Mouse (Mus musculus): Measurements from ENCODE around the gene Smad5. TPM values are rescaled to one million over a fixed set of nuclear protein-coding genes. Genes with fewer than 3 reads are reported as not detected.
A peak's percentile ranks its signal among the peaks of the same experiment; 100 is the strongest.

Gene Smad5
- polyA plus RNA-seq, 1 experiment from 2014 or later, result 30.4 TPM

DNA sequence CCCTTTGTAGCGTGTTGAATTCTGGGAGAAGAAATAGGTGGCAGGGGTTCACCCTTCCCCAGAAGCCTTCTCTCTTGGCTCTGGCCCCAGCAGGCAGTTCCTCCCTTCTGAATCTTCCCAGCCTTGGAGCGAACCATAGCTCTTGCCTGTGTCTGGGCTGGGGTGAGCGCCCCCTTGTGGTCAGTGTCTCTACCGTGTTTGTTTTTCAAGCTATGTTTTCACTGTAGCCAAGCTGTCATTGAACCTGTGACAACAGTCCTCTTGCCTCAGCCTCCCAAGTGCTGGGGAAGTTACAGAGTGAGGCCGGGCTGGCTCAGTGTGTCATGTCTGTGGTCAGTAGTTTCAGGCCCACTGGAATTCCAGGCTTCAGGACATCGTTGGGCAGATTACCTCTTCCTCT lies 55.7 kb downstream of the Smad5 start:
- no peaks in the 10 kb centered on the region for H3K9me3 ChIP-seq
- no peak for ATAC-seq (ENCODE audit: insufficient number of reproducible peaks, low FRiP score, low TSS enrichment, low read depth)
- H3K4me2 ChIP-seq, result no peak overlapping the region
- H3K4me1 ChIP-seq, result peaks cover 4% of the 10 kb centered on the region
- 27% methylated on average over 6 of the region's 6 CpGs for WGBS
- H3K27me3 ChIP-seq, result peaks cover 33% of the 10 kb centered on the region
- no peak overlapping the region for H3K9ac ChIP-seq
- no peaks in the 10 kb centered on the region for H3K36me3 ChIP-seq
- H3K27ac ChIP-seq, result no peak overlapping the region
- H3K4me3 ChIP-seq, result no peak overlapping the region

DNA sequence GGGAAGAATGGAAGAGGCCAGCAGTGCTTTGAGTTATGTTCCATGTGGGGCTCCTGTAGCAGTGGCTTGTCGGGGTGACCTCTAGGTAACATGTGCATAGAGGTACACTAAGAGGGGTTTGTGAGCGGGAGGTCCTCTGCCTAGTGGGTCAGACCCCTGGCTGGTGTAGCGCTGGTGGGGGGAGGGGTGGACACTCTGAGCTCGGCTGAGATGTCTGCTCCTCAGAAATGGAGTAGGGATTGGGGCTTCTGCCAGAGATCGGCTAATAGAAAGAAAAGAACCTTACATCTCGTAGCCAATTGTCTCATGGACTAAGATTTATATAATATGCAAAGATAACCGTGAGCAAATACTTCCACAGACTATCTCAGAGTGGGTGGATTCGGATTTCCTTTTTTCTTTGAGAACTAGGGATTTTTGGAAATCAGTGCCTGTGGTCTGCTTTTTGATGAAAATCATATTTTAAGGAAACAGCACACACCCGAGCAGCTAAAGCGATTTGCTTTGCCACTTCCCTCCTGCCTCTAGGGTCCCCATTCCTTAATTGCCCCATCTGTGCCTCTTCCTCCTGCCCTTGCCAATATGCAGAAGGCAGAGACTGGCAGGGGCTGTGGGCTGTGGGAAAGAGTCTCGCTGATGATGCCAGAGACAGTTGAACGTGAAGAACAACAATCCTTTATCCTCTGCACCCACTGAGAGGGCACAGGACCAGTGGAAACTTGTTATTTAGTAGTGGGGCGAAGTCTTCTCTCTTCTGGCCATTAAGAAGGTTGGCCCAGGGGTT lies 59.8 kb downstream of the Smad5 start:
- Histone ChIP-seq H3K4me1 (peaks cover 8% of the 10 kb centered on the region), H3K27me3 (0 out of 2 replicates have a peak, but pooled peaks cover 4% of the 10 kb centered on the region), H3K27ac (no peak overlapping the region), H3K9ac (no peak overlapping the region), H3K4me3 (no peak overlapping the region), H3K36me3 (no peaks in the 10 kb centered on the region), H3K9me3 (no peaks in the 10 kb centered on the region), H3K4me2 (no peak overlapping the region)
- ATAC-seq (ENCODE audit: insufficient number of reproducible peaks, low FRiP score, low TSS enrichment, low read depth), result no peak
- WGBS, result 30% methylated on average over 13 of the region's 13 CpGs

DNA sequence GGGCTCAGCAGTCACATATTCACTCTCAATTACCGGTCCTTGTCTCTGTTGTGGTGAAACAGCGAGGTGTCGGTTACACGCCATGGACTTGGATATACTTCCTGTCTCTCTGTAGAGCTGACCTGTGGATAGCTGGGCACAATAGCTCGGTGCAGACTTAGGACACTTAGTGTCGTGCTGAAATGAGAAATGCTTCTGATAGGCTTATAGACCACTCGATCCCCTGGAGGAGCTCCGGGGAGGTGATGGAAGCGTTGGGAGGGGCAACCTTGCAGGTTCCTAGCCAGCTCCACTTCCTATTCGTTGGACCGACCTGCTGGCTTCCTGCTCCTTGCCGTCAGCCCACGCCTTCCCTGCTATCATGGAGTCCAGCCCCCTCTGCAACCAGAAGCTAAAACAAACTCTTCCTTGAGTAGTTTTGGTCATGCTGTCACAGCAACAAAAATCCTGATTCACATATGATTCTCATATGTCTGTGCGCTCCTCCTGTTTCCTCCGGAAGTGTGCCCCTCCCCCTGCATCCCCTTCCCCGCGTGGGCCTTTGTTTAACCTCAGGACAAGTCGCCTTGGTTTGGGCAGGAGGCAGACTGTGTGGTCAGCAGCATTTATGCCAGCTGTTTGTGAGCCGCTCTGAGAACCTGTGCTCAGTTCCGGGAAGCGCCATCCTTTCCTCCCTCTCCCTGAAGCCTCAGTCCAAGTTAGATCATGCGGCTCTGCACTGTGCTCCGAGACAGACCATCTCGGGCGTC lies 62.6 kb downstream of the Smad5 start:
- Histone ChIP-seq H3K9me3 (no peaks in the 10 kb centered on the region), H3K9ac (no peak overlapping the region), H3K4me2 (peak overlapping the region; percentile 15; the same call in 1 of the 2 replicates), H3K27me3 (0 out of 2 replicates have a peak, but pooled peaks cover 4% of the 10 kb centered on the region), H3K4me1 (peaks cover 10% of the 10 kb centered on the region), H3K36me3 (no peaks in the 10 kb centered on the region), H3K4me3 (no peak overlapping the region), H3K27ac (0 out of 2 replicates have a peak overlapping the region, but pooled peaks have one; percentile 17)
- 39% methylated on average over 25 of the region's 25 CpGs for WGBS
- no peak for ATAC-seq (ENCODE audit: insufficient number of reproducible peaks, low FRiP score, low TSS enrichment, low read depth)

DNA sequence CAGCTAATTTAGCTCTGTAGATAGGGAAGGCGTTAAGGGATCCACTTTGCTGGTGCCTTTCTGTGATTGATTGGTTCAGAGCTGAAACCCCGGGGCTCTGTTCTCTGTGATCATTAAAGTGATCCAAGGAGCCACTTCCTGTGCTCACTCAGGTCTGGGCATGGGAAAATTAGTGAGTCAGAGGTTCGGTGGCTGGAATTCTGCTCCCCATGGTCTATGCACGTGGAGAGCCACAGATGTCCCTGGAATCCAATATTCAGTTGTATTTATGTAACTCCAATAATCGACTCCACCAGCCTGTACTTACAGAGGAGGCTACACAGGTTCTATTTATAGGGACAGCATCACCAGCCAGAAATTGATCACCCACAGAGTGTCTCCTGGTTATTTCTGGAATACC lies 63.4 kb downstream of the Smad5 start:
- no peak for ATAC-seq (ENCODE audit: insufficient number of reproducible peaks, low FRiP score, low TSS enrichment, low read depth)
- H3K27me3 ChIP-seq, result 0 out of 2 replicates have a peak, but pooled peaks cover 4% of the 10 kb centered on the region
- no peak overlapping the region for H3K4me2 ChIP-seq
- H3K4me3 ChIP-seq, result no peak overlapping the region
- H3K9me3 ChIP-seq, result no peaks in the 10 kb centered on the region
- no peaks in the 10 kb centered on the region for H3K36me3 ChIP-seq
- WGBS, result 18% methylated on average over 5 of the region's 5 CpGs
- H3K4me1 ChIP-seq, result peaks cover 10% of the 10 kb centered on the region
- no peak overlapping the region for H3K9ac ChIP-seq
- H3K27ac ChIP-seq, result 0 out of 2 replicates have a peak overlapping the region, but pooled peaks have one; percentile 17

DNA sequence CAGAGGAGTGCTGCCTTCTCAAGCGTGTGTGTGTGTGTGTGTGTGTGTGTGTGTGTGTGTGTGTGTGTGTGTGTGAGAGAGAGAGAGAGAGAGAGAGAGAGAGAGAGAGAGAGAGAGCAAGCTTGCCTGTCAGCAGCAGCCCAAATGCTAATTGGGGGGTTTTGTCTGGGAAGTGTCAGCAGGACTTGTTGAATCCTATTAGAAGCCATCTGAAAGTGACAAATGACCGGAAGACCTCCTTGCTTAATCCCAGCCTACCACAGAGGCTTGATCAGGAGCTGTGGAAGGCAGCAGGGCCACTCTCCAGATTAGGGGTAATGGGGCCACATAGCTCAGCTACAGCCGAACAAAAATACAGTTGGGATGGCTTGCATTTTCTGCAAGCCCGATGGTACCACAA lies 66.6 kb downstream of the Smad5 start:
- Histone ChIP-seq H3K27me3 (no peaks in the 10 kb centered on the region), H3K36me3 (no peaks in the 10 kb centered on the region), H3K4me2 (no peak overlapping the region), H3K27ac (no peak overlapping the region), H3K9ac (no peak overlapping the region), H3K4me3 (no peak overlapping the region), H3K4me1 (peaks cover 15% of the 10 kb centered on the region), H3K9me3 (no peaks in the 10 kb centered on the region)
- 33% methylated on average over 4 of the region's 4 CpGs for WGBS
- ATAC-seq (ENCODE audit: insufficient number of reproducible peaks, low FRiP score, low TSS enrichment, low read depth), result no peak

DNA sequence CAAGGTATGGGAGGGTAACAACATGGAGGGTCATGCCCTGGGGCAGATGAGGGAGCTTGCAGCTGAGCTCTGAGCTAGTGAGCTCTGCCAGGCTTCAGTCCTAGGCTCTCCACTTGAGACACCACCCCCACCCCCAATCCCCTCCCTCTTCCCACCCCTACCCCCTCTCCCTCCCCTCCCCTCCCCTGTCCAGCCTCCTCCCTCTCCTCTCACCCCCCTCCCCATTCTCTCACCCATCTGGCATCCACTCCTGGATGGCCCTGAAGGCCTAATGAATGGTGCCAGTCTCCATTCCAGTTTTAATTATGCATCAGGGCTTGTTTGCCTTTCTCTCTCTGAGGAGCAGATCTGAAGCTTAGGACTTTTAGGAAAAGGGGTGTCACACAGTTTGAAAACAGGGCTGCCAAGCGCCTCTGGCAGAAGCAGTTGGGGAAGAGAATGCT lies 67.3 kb downstream of the Smad5 start:
- Histone ChIP-seq H3K36me3 (no peaks in the 10 kb centered on the region), H3K27ac (no peak overlapping the region), H3K9me3 (no peaks in the 10 kb centered on the region), H3K27me3 (no peaks in the 10 kb centered on the region), H3K9ac (no peak overlapping the region), H3K4me3 (no peak overlapping the region), H3K4me1 (peaks cover 14% of the 10 kb centered on the region), H3K4me2 (no peak overlapping the region)
- ATAC-seq (ENCODE audit: insufficient number of reproducible peaks, low FRiP score, low TSS enrichment, low read depth), result no peak
- 79% methylated on average over 1 of the region's 1 CpGs for WGBS

GRCm38 (mm10) chr13:56770786-56771185 lies 68.0 kb downstream of the Smad5 start:
- no peaks in the 10 kb centered on the region for H3K36me3 ChIP-seq
- H3K4me2 ChIP-seq, result no peak overlapping the region
- WGBS, result 74% methylated on average over 5 of the region's 5 CpGs
- ATAC-seq (ENCODE audit: insufficient number of reproducible peaks, low FRiP score, low TSS enrichment, low read depth), result no peak
- no peak overlapping the region for H3K27ac ChIP-seq
- H3K4me3 ChIP-seq, result no peak overlapping the region
- no peaks in the 10 kb centered on the region for H3K27me3 ChIP-seq
- no peak overlapping the region for H3K9ac ChIP-seq
- peaks cover 7% of the 10 kb centered on the region for H3K4me1 ChIP-seq
- H3K9me3 ChIP-seq, result no peaks in the 10 kb centered on the region

DNA sequence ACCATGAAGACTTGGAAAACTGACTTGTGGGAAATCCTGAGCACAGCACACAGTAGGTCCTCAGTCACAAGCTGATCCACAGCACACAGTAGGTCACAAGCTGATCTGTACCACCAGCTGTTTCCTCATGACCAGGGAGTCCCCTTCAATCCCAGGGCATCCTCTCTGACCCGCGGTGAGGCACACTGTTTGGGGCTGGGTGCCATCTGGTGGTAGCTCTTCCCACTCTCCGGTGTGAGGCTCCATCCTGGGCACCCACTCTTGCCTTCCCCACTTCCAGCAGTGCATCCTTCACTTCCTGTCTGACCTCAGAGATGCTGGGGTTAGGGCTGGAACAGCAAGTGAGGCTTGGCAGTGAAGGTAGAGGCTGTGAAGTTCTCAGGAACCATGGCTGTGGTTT lies 69.8 kb downstream of the Smad5 start:
- Histone ChIP-seq H3K9ac (no peak overlapping the region), H3K9me3 (no peaks in the 10 kb centered on the region), H3K4me3 (no peak overlapping the region), H3K36me3 (no peaks in the 10 kb centered on the region), H3K4me2 (no peak overlapping the region), H3K27me3 (no peaks in the 10 kb centered on the region), H3K4me1 (peaks cover 6% of the 10 kb centered on the region; the same call in 1 of the 2 replicates), H3K27ac (no peak overlapping the region)
- ATAC-seq (ENCODE audit: insufficient number of reproducible peaks, low FRiP score, low TSS enrichment, low read depth), result no peak
- WGBS, result 43% methylated on average over 3 of the region's 3 CpGs

DNA sequence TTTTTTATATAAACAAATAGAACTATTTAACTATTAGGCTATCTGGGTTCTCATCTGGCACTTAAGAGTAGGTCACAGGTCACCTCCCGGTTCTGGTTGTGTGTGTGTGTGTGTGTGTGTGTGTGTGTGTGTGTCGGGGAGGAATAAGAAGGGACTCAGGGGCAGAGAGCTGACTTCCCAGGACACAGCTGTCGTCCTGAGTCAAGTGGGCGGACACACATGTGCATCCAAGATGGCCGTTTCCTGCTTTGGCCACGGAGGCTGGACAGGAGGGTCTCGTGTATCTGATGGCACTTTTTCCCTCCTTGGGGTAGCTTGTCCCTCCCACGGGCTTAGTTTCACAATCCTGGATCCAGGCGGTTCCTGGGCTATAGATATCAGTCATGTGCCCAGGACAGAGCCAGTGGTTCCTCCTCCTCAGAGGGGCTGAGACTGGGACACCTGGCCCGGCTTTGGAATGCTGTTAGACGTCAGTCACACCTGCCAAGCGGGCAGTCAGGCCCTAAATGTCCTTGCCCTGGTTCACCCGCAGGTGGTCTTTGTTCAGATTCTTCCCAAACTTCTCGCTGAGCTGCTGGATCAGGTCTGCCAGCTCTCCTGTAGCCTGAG lies 70.6 kb downstream of the Smad5 start:
- no peak overlapping the region for H3K9ac ChIP-seq
- peaks cover 6% of the 10 kb centered on the region; the same call in 1 of the 2 replicates for H3K4me1 ChIP-seq
- H3K36me3 ChIP-seq, result no peaks in the 10 kb centered on the region
- H3K4me2 ChIP-seq, result no peak overlapping the region
- WGBS, result 44% methylated on average over 14 of the region's 14 CpGs
- no peak for ATAC-seq (ENCODE audit: insufficient number of reproducible peaks, low FRiP score, low TSS enrichment, low read depth)
- no peaks in the 10 kb centered on the region for H3K27me3 ChIP-seq
- no peak overlapping the region for H3K27ac ChIP-seq
- H3K9me3 ChIP-seq, result no peaks in the 10 kb centered on the region
- H3K4me3 ChIP-seq, result no peak overlapping the region

DNA sequence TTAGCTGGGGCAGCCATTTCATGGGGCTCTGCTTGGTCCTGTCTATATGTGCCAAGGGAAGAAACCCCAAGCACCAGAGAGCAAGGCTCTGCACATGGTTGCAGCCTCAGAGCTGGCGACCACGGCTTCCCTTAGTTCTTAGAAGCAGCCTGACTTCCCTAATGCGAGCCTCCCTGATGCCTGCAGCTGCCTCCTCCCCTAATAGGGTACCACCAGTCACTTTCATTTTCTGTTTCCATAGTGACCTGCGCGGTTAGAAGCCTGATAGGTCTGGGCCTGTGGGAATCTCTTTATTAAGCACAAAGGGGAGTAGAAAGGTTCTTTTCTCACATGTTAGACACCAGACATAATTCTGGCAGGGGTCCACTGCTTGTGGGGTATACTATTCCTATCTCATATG lies 71.5 kb downstream of the Smad5 start:
- Histone ChIP-seq H3K27ac (no peak overlapping the region), H3K4me3 (no peak overlapping the region), H3K9ac (no peak overlapping the region), H3K36me3 (no peaks in the 10 kb centered on the region), H3K27me3 (no peaks in the 10 kb centered on the region), H3K9me3 (no peaks in the 10 kb centered on the region), H3K4me2 (no peak overlapping the region), H3K4me1 (peaks cover 6% of the 10 kb centered on the region; the same call in 1 of the 2 replicates)
- no peak for ATAC-seq (ENCODE audit: insufficient number of reproducible peaks, low FRiP score, low TSS enrichment, low read depth)
- 38% methylated on average over 5 of the region's 5 CpGs for WGBS

- H3K4me3 ChIP-seq, result no peak overlapping the region
- H3K27me3 ChIP-seq, result no peaks in the 10 kb centered on the region
- no peak for ATAC-seq (ENCODE audit: insufficient number of reproducible peaks, low FRiP score, low TSS enrichment, low read depth)
- 67% methylated on average over 13 of the region's 13 CpGs for WGBS
- H3K4me1 ChIP-seq, result no peaks in the 10 kb centered on the region
- H3K4me2 ChIP-seq, result no peak overlapping the region
- H3K9me3 ChIP-seq, result no peaks in the 10 kb centered on the region
- no peak overlapping the region for H3K27ac ChIP-seq
- H3K9ac ChIP-seq, result no peak overlapping the region
- no peaks in the 10 kb centered on the region for H3K36me3 ChIP-seq
These were observed 78.1 kb downstream of the Smad5 start for GRCm38 (mm10) chr13:56780746-56781469.
